Mouse (Mus musculus): ENCODE results near the gene Bmper.

GRCm38 (mm10) chr9:23397876-23398275 is 175.0 kb downstream of the Bmper start:
- no peak for TF ChIP-seq CTCF (IDR thresholded peaks at IDR 0.05; ENCODE audit: low read depth)
- TF ChIP-seq EP300 (IDR thresholded peaks at IDR 0.05; ENCODE audit: low read depth): no peak

Data from liver, postnatal 0 days (tissue).